Mouse (Mus musculus) adrenal gland, postnatal 4 days (tissue): ENCODE measurements around the gene Eps15. TPM values are rescaled to one million over a fixed set of nuclear protein-coding genes. Genes with fewer than 3 reads are reported as not detected.

ENCODE experiments used
- DNase-seq, 2 experiments: peaks; one replicate each; pipeline ENCODE4 v3.0.0; 2021 to 2022; ENCODE audit warnings: low spot score in 2 of 2, mixed read lengths in 2 of 2
- total RNA-seq, 2 experiments: library from RNA; stranded (reverse); gene quantifications; 2 replicates each; pipeline ENCODE4 v1.2.3; 2021

The Eps15 gene
- total RNA-seq, 2 experiments from 2014 or later, result 71.2 to 79.8 TPM

- DNase-seq, result no peak
Measured at GRCm38 (mm10) chr4:109427058-109427457, 147.0 kb downstream of the Eps15 start.

- no peak for DNase-seq
Measured at GRCm38 (mm10) chr4:109430250-109430649, 150.2 kb downstream of the Eps15 start.

GRCm38 (mm10) chr4:109430854-109431253 lies 150.8 kb downstream of the Eps15 start:
- no peak for DNase-seq

- DNase-seq, result no peak
Measured at GRCm38 (mm10) chr4:109432668-109433375, 152.8 kb downstream of the Eps15 start.

- no peak for DNase-seq
Measured at GRCm38 (mm10) chr4:109433641-109434040, 153.6 kb downstream of the Eps15 start.

GRCm38 (mm10) chr4:109434256-109434655 lies 154.2 kb downstream of the Eps15 start:
- DNase-seq, result no peak

Other genes with a start within 250 kb of the Eps15 start
- 100 to 1,000 TPM; 116 to 120 TPM for gene Osbpl9, start 78.0 kb upstream of the Eps15 start, total RNA-seq
- gene Calr4, start 45.8 kb upstream of the Eps15 start, total RNA-seq, result under 1 TPM; 0.62 to 0.76 TPM
- gene Ttc39a, start 126.4 kb downstream of the Eps15 start, total RNA-seq, result 10 to 100 TPM; 10.9 to 11.0 TPM
- gene Rnf11, start 204.5 kb downstream of the Eps15 start, total RNA-seq, result 100 to 1,000 TPM in 1 of 2 experiments, 10 to 100 TPM in 1; 97.4 to 103 TPM